Mouse (Mus musculus) heart, postnatal 0 days (tissue): ENCODE measurements at regions not wholly inside any gene's neighbourhood (a gene's known extent, or its start where the extent isn't known, plus 50 kb on each side); places are given as distances from the start of the nearest gene placed in this dataset.

Experiments used
- CTCF ChIP-seq: IDR thresholded peaks from 2 replicates; pipeline ENCODE4 v1.5.1; 2016; ENCODE audit warnings: antibody characterized with exemption, control low read depth, low read depth
- EP300 ChIP-seq: IDR thresholded peaks from 2 replicates; pipeline ENCODE4 v1.6.1; 2016; ENCODE audit warnings: antibody characterized with exemption, low read depth

- TF ChIP-seq CTCF (no peak), EP300 (no peak)
Observed at GRCm38 (mm10) chr10:109105781-109106180, 95.0 kb upstream of the Syt1 start.
